Mouse (Mus musculus) E14TG2a.4 (cell line): ENCODE data around the gene Fam187a.
A peak's percentile ranks its signal among the peaks of the same experiment; 100 is the strongest.

ENCODE experiments used
- H3K27me3 ChIP-seq: 2 replicates; pipeline ENCODE4 v1.6.1; 2014; ENCODE audit warnings: low read length, control low read depth; ENCODE audit not compliant: insufficient read depth
- H3K36me3 ChIP-seq: 2 replicates; pipeline ENCODE4 v1.6.1; 2014; ENCODE audit warnings: low read length, control low read depth; ENCODE audit not compliant: insufficient read depth
- H3K4me1 ChIP-seq: replicated peaks from 2 replicates; pipeline ENCODE4 v1.6.1; 2014; ENCODE audit warnings: low read depth, low read length, control low read depth
- H3K4me3 ChIP-seq: replicated peaks from 2 replicates; pipeline ENCODE4 v1.5.1; 2014; ENCODE audit warnings: mild to moderate bottlenecking, low read length
- H3K9me3 ChIP-seq: 2 replicates; pipeline ENCODE4 v1.6.1; 2014; ENCODE audit warnings: low read length, control low read depth
- CTCF ChIP-seq: conservative IDR thresholded peaks from 2 replicates; pipeline ENCODE4 v1.5.1; 2014; ENCODE audit warnings: low read length
- NANOG ChIP-seq: IDR thresholded peaks from 2 replicates; pipeline ENCODE4 v1.6.1; 2014; ENCODE audit warnings: borderline replicate concordance, low read length, mixed read lengths
- POU5F1 ChIP-seq: IDR thresholded peaks from 2 replicates; pipeline ENCODE4 v1.6.1; 2014; ENCODE audit warnings: low read length, borderline replicate concordance

The Fam187a gene

GRCm38 (mm10) chr11:102884616-102885219 is at the start of gene Fam187a:
Gene Fam187a, plus strand, starts transcription at chr11:102885169.
- Histone ChIP-seq H3K4me3 (no peak within 1 kb of the TSS), H3K9me3 (peaks cover 14% of the 10 kb centered on the region), H3K36me3 (no peaks in the 10 kb centered on the region), H3K4me1 (peaks cover 11% of the 10 kb centered on the region), H3K27me3 (peaks cover 36% of the 10 kb centered on the region)
- TF ChIP-seq POU5F1 (no peak), NANOG (no peak)

GRCm38 (mm10) chr11:102835549-102835948 is 49.4 kb upstream of the Fam187a start, which contains the start of gene Higd1b:
Gene Higd1b, plus strand, starts transcription at chr11:102835849.
- peaks cover 53% of the 10 kb centered on the region for H3K36me3 ChIP-seq
- no peaks in the 10 kb centered on the region for H3K27me3 ChIP-seq
- no peaks in the 10 kb centered on the region for H3K9me3 ChIP-seq
- no peak for TF ChIP-seq POU5F1
- TF ChIP-seq CTCF: no peak
- no peak within 1 kb of the TSS for H3K4me3 ChIP-seq
- peaks cover 55% of the 10 kb centered on the region for H3K4me1 ChIP-seq

DNA sequence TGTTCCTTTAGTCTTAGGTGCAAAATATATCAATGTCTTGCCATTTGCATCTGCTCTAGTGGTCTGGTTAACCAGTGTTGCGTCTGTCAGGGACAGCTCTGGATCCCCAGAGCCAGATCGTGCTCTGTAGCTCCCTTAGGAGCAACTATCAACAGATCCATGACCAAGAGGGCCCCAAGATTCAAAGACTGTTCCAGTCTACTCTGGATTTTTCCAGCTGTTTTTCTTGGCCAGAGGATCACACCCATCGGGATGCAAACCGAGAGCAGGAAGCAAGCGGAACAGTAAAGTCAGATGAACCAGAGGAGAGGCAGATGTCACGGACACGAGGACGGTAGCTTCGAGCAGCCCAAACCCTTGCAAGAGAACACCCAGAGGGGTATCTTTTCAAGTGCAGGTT is 48.8 kb upstream of the Fam187a start:
- no peaks in the 10 kb centered on the region for H3K27me3 ChIP-seq
- no peaks in the 10 kb centered on the region for H3K9me3 ChIP-seq
- TF ChIP-seq CTCF (no peak), NANOG (no peak), POU5F1 (no peak)
- peaks cover 58% of the 10 kb centered on the region for H3K36me3 ChIP-seq
- peaks cover 51% of the 10 kb centered on the region for H3K4me1 ChIP-seq
- H3K4me3 ChIP-seq: no peak overlapping the region

DNA sequence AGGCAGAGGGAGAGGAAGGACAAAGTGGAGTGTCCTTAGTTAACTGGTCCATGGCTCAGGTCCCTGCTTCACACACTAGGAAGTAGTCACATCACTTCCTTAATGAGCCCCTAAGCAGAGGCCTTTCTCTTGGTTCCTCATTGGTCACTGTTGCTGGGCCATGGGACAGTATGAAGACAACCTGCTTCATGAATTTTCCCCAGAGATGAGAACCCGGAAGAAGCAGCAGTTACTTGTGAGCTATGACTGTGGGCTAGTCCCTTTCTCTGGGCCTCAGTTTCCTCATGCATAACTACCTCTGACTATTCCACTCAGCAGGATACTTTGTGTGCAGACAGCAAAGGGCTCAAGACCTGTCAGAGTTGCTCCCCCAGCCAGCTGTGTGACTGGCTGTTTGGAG is 47.6 kb upstream of the Fam187a start:
- H3K27me3 ChIP-seq: no peaks in the 10 kb centered on the region
- H3K4me1 ChIP-seq: peaks cover 42% of the 10 kb centered on the region
- peaks cover 70% of the 10 kb centered on the region for H3K36me3 ChIP-seq
- H3K4me3 ChIP-seq: no peak overlapping the region
- no peaks in the 10 kb centered on the region for H3K9me3 ChIP-seq
- no peak for TF ChIP-seq CTCF
- TF ChIP-seq NANOG: no peak
- TF ChIP-seq POU5F1: no peak

- no peak overlapping the region for H3K4me3 ChIP-seq
- H3K36me3 ChIP-seq: peaks cover 78% of the 10 kb centered on the region
- no peak for TF ChIP-seq POU5F1
- no peak for TF ChIP-seq CTCF
- TF ChIP-seq NANOG: no peak
- H3K9me3 ChIP-seq: no peaks in the 10 kb centered on the region
- H3K27me3 ChIP-seq: no peaks in the 10 kb centered on the region
- peaks cover 35% of the 10 kb centered on the region for H3K4me1 ChIP-seq
Measured at GRCm38 (mm10) chr11:102838126-102838525, 46.8 kb upstream of the Fam187a start.

DNA sequence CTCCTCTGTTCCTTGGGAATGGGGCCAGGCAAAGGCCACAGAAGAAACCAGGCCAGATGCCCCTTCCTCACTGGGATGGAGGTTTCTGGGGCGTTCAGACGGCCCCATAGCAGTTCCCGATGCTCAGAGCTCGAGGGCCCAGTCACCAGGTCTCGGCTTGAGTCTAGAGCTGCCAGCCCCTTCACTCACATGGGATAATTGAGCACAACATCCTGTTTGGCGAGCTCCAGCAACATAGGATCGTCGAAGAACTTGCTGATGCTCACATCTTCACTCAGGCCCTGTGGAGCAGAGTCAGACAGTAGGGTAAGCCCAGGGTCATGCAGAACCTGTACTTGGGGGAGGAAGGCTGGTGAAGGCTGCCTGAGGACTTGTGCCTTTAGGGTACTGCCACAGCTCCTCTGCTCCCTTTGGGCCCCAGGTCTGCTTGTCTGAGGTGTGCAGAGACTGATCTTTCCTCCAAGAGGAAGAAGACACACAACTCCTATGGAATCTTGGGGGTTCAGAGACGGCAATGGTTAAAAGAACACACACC is 46.3 kb upstream of the Fam187a start:
- no peak for TF ChIP-seq POU5F1
- TF ChIP-seq NANOG: no peak
- no peak for TF ChIP-seq CTCF
- Histone ChIP-seq H3K4me1 (peaks cover 29% of the 10 kb centered on the region), H3K36me3 (peaks cover 83% of the 10 kb centered on the region)

DNA sequence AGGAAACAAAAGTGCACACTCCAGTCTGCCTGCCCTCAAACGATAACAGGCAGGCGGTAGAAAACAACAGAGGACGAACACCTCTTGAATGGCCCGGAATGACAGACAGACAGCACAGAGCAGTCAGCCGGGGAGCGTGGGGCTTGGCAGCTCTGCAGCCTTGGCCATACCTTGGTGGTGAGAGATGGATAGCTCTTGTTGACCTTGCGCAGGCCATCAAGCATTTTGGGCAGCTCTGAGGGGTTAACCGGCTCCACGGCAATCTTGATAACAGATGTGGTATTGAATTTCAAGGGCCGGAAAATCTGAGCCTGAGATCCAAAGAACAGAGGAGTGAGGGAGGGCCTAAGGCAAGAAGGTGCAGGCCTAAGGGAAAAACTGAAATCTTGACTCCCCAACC is 39.0 kb upstream of the Fam187a start:
- H3K9me3 ChIP-seq: no peaks in the 10 kb centered on the region
- no peaks in the 10 kb centered on the region for H3K27me3 ChIP-seq
- H3K4me3 ChIP-seq: no peak overlapping the region
- TF ChIP-seq NANOG: no peak
- no peak for TF ChIP-seq CTCF
- TF ChIP-seq POU5F1: no peak
- peaks cover 6% of the 10 kb centered on the region for H3K4me1 ChIP-seq
- peaks cover 100% of the 10 kb centered on the region for H3K36me3 ChIP-seq

More for the DNA sequence above, 46.3 kb upstream of the Fam187a start:
- Histone ChIP-seq H3K9me3 (no peaks in the 10 kb centered on the region), H3K27me3 (no peaks in the 10 kb centered on the region), H3K4me3 (no peak overlapping the region)

DNA sequence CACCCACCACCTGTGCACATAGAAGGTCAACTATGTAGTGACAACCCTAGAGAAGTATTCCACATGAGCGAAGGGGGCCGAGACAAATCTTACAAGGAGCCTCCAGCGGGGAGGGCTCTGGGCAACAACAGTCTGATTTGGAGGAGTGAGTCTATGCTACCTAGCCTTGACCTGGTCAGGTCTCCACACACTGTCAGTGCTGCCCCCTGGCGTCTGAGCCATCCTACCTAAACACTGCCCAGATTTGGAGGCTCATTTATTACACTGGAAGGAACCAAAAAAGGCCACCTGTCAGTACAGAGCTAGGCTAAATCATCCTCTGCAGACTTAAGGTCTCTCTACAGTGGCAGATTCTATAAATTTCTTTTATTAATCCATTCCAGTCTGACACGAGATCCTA is 33.1 kb upstream of the Fam187a start:
- no peak overlapping the region for H3K4me3 ChIP-seq
- H3K9me3 ChIP-seq: no peaks in the 10 kb centered on the region
- peaks cover 99% of the 10 kb centered on the region for H3K36me3 ChIP-seq
- TF ChIP-seq POU5F1 (no peak), CTCF (peak; percentile 70), NANOG (no peak)
- no peaks in the 10 kb centered on the region for H3K27me3 ChIP-seq
- H3K4me1 ChIP-seq: peaks cover 6% of the 10 kb centered on the region

GRCm38 (mm10) chr11:102853760-102854159 is 31.2 kb upstream of the Fam187a start:
- Histone ChIP-seq H3K4me1 (peaks cover 5% of the 10 kb centered on the region), H3K4me3 (no peak overlapping the region), H3K36me3 (peaks cover 99% of the 10 kb centered on the region), H3K9me3 (no peaks in the 10 kb centered on the region), H3K27me3 (no peaks in the 10 kb centered on the region)
- peak; percentile 75 for TF ChIP-seq CTCF
- TF ChIP-seq POU5F1: no peak
- TF ChIP-seq NANOG: no peak
